Mouse (Mus musculus) intestine, embryonic 16.5 days (tissue): ENCODE measurements around the gene Mtg1. TPM values are rescaled to one million over a fixed set of nuclear protein-coding genes. Genes with fewer than 3 reads are reported as not detected.

Experiments used
- ATAC-seq: fragments of 200-750 bp; cut with Nextera tagmentation; 2 replicates; pipeline ENCODE4 v1.8.0; 2017; ENCODE audit warnings: moderate TSS enrichment, moderate library complexity
- H3K27ac ChIP-seq: fragments of 300-500 bp; sonication (generic); 2 replicates; pipeline ENCODE4 v1.5.1; 2014; ENCODE audit warnings: mild to moderate bottlenecking, low read length
- H3K27me3 ChIP-seq: fragments of 300-500 bp; sonication (generic); replicated peaks from 2 replicates; pipeline ENCODE4 v1.6.1; 2014; ENCODE audit warnings: low read length, control low read depth, mixed read lengths; ENCODE audit not compliant: control insufficient read depth, insufficient read depth
- H3K36me3 ChIP-seq: fragments of 300-500 bp; sonication (generic); 2 replicates; pipeline ENCODE4 v1.6.1; 2014; ENCODE audit warnings: low read length, control low read depth; ENCODE audit not compliant: control insufficient read depth, insufficient read depth
- H3K4me1 ChIP-seq: fragments of 300-500 bp; sonication (generic); 2 replicates; pipeline ENCODE4 v1.6.1; 2014; ENCODE audit warnings: low read length, control low read depth, mixed read lengths; ENCODE audit not compliant: control insufficient read depth, insufficient read depth
- H3K4me2 ChIP-seq: fragments of 300-500 bp; sonication (generic); 2 replicates; pipeline ENCODE4 v1.6.1; 2014; ENCODE audit warnings: low read depth, low read length, control low read depth
- H3K4me3 ChIP-seq: fragments of 300-500 bp; sonication (generic); 2 replicates; pipeline ENCODE4 v1.5.1; 2014; ENCODE audit warnings: mild to moderate bottlenecking, low read length
- H3K9ac ChIP-seq: fragments of 300-500 bp; sonication (generic); 2 replicates; pipeline ENCODE4 v1.6.1; 2014; ENCODE audit warnings: low read depth, low read length
- H3K9me3 ChIP-seq: fragments of 300-500 bp; sonication (generic); 2 replicates; pipeline ENCODE4 v1.6.1; 2016; ENCODE audit warnings: low read length, control low read depth; ENCODE audit not compliant: control insufficient read depth
- WGBS: fragments of 180-500 bp; shearing (Covaris S2); extraction: QIAGEN DNeasy Blood & Tissue Kit; methylation state at CpG from one replicate; pipeline ENCODE4 v1.1.7; 2014; 5-methylcytosine and 5-hydroxymethylcytosine counted together
- polyA plus RNA-seq: library from polyadenylated mRNA; unstranded; fragments of >200 nt; fragmentation: Nextera tagmentation; extraction: Ambion mirVana; gene quantifications from 2 replicates; pipeline ENCODE4 v1.2.1, GENCODE M21; 2015

Gene Mtg1
- polyA plus RNA-seq, 1 experiment from 2014 or later, result 31.1 TPM

DNA sequence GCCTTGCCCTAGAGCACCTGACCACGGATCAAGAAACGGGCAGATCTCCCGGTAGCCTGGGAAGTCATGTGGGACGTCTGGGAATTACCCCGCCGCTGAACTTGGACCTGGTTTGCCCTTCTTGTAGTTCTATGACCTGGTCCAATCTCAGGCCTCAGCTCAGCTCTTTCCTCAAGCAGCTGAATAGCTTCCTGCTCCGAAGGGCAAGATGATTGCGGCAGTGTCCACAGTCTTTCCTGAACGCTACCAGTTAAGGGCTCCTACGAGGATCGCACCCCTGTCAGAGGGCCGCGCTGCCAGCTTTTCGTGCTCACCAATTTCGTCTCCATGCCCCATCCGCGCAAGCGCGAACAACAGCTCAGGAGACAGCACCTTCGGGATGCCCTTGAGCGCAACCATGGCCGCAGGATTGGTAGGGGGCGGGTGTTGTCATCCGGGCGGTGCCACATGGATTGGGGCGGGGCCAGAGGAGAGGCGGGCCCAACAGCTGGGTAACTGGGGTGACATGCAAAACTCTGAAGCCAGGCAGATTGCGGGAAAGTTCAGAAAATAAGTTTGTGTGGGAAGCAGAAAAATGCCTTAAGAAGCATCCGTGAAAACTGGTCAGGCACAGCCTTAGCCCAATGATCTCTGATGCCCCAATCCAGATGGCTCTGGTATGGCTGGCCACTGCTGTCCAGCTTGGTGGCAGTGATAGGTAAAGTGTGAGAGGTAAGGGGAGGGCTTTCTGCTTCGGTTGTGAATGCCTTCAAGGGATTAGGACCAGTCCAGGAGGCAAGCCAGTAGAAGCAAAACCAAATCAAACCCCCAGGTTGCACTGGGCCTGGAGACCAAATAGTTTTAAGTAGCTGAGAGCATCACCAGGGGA is 35.1 kb upstream of the Mtg1 start, which contains the start of gene Fuom:
Gene Fuom, minus strand, starts transcription at position 449 of the 868 bp plus-strand sequence.
- H3K27me3 ChIP-seq, result no peaks in the 10 kb centered on the region
- H3K4me3 ChIP-seq, result peak within 1 kb of the TSS; percentile 56
- WGBS, result 1% methylated on average over 30 of the region's 30 CpGs
- ATAC-seq, result peak; percentile 96
- peak within 1 kb of the TSS; percentile 75 for H3K9ac ChIP-seq
- H3K27ac ChIP-seq, result peak within 1 kb of the TSS; percentile 90
- H3K36me3 ChIP-seq, result no peaks in the 10 kb centered on the region
- no peaks in the 10 kb centered on the region for H3K9me3 ChIP-seq
- peaks cover 8% of the 10 kb centered on the region; the same call in 1 of the 2 replicates for H3K4me1 ChIP-seq
- peak within 1 kb of the TSS; percentile 83 for H3K4me2 ChIP-seq

DNA sequence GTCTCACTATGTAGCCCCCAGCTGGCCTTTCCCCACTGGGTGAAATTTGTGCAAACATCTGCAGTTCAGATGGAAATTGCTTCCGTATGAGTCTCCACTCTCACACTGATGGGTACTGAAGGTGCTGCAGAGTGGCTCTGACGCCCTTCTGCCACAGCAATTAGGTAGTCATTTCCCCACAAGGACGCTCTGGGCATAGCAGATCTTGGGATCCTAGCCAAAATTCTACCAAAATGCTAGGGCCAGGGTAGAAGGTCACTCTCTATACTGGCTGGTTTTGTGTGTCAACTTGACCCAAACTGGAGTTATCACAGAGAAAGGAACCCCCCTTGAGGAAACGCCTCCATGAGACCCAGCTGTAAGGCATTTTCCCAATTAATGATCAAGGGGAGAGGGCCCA is 33.4 kb upstream of the Mtg1 start:
- ATAC-seq, result no peak
- WGBS, result 70% methylated on average over 4 of the region's 4 CpGs

DNA sequence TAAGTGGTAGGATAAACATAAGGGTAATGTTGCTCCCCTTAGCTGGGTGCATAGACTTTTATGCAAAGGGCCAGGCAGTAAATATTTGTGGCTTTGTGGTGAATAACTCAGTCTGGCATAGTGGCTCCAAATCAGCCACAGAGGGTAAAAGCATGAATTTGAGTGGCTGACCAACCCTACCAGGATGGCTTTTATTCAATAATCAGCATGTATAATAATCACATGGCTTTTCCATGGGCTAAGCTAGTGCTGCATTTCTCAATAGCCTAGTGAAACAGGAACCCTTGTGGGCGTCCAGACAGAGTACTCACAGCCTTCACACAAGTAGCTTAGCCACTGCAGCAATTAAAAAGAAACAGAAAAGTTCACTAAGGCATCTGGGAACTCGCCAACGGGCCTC is 25.4 kb upstream of the Mtg1 start:
- WGBS, result 70% methylated on average over 3 of the region's 3 CpGs
- Histone ChIP-seq H3K9me3 (no peaks in the 10 kb centered on the region), H3K9ac (no peak overlapping the region), H3K4me3 (no peak overlapping the region), H3K36me3 (peaks cover 30% of the 10 kb centered on the region), H3K27ac (no peak overlapping the region), H3K4me1 (no peaks in the 10 kb centered on the region), H3K4me2 (no peak overlapping the region), H3K27me3 (no peaks in the 10 kb centered on the region)
- ATAC-seq, result no peak

More for the DNA sequence above, 33.4 kb upstream of the Mtg1 start:
- H3K27me3 ChIP-seq, result no peaks in the 10 kb centered on the region
- H3K9ac ChIP-seq, result no peak overlapping the region
- H3K4me3 ChIP-seq, result no peak overlapping the region
- no peak overlapping the region for H3K27ac ChIP-seq
- H3K9me3 ChIP-seq, result no peaks in the 10 kb centered on the region
- peaks cover 4% of the 10 kb centered on the region; the same call in 1 of the 2 replicates for H3K36me3 ChIP-seq
- H3K4me1 ChIP-seq, result peaks cover 8% of the 10 kb centered on the region; the same call in 1 of the 2 replicates
- no peak overlapping the region for H3K4me2 ChIP-seq

DNA sequence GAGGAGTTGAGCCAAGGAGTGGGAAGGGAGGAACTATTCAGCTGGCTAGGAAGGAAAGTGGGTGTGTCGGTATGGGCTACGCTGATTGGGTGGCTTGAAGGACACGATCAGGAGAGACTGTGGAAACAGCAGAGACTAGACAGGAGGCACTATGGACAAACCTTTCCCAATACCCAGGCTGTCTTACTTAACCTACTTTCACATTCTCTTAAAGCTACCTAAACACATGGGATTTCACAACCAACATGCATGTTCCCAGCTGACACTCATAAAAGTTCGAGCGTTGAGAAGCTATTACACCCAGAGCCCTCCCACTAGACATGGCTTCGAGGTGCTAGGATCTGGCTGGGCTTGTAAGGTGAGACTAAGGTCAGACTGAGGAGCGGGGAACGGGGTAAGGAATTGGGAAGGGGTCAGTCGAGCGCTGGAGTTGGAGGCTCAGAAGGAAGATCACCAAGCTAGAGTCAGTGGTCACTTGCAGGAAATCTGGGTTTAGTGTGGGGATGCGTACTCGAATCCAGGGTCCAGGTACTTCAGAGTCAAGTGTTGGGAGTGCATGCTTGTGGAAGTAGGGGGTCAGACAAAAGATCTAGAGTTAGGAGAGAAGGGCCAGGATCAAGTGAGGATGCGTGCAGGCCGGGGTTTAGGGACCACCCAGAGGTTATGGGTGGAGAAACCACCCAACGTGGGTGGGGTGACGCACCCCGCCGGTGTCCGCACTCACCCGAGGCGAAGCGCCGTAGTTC is 21.6 kb upstream of the Mtg1 start, which contains the start of gene Paox:
Gene Paox, plus strand, starts transcription at position 217 of the 746 bp plus-strand sequence.
- Histone ChIP-seq H3K27ac (peak within 1 kb of the TSS; percentile 92), H3K9me3 (no peaks in the 10 kb centered on the region), H3K4me1 (no peaks in the 10 kb centered on the region), H3K27me3 (no peaks in the 10 kb centered on the region), H3K4me3 (peak within 1 kb of the TSS; percentile 84), H3K9ac (peak within 1 kb of the TSS; percentile 89), H3K36me3 (peaks cover 14% of the 10 kb centered on the region), H3K4me2 (peak within 1 kb of the TSS; percentile 87)
- peak; percentile 89 for ATAC-seq
- WGBS, result 1% methylated on average over 23 of the region's 23 CpGs

DNA sequence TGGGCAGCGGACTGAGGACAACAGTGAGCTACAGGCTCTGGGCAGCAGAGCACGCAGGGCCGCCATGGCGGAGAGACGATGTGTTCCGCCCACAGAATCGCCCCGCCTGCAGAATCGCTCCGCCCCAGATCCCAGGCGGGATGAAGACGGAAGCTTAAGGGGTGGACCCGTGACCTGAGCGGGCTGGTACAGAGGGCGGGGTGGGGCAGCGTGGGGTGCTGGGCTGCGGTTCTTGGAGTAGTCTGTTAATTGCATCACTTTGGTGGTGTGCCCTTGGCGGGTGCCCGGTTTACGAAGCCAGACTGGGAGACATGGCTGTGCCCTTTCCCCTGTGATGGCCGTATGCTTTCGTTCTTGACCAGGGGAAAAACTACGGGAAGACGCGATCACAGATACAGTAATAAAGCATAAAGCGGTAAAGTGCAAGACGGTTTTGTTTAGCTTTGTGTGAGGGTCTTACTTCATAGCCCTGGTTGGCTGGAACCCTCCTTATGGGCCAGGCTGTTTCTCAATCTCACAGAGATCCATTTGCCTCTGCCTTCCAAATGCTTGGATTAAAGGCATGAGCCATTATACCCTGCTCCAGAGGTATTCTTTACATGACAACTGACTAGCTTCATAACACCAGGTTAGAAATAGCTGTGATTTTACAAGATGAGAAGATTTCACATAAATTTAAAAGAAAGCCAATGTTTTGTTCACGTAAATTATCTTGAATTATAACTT is 20.9 kb upstream of the Mtg1 start, which contains the start of gene Echs1:
Gene Echs1, minus strand, starts transcription at position 148 of the 726 bp plus-strand sequence.
- Histone ChIP-seq H3K36me3 (peaks cover 9% of the 10 kb centered on the region; the same call in 1 of the 2 replicates), H3K27ac (peak within 1 kb of the TSS; percentile 92), H3K4me3 (peak within 1 kb of the TSS; percentile 84), H3K27me3 (no peaks in the 10 kb centered on the region), H3K9me3 (no peaks in the 10 kb centered on the region), H3K9ac (peak within 1 kb of the TSS; percentile 89), H3K4me2 (peak within 1 kb of the TSS; percentile 87), H3K4me1 (no peaks in the 10 kb centered on the region; the same call in 1 of the 2 replicates)
- ATAC-seq, result peak; percentile 95
- WGBS, result 4% methylated on average over 28 of the region's 28 CpGs

DNA sequence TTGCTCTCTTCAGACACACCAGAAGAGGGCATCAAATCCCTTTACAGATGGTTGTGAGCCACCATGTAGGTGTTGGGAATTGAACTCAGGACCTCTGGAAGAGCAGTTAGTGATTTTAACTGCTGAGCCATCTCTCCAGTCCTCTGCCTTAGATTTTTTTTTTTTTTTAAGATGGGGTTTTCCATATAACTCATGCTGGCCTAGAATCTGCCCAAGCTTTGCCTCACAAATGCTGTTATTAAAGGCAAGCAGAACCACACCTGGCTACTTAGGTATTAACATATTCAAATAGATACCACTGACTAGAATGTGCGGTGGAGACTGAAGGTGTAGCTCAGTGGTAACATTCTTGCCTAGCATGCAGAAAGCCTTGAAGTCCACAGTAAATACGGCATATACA is 16.9 kb upstream of the Mtg1 start:
- no peak overlapping the region for H3K9ac ChIP-seq
- no peak overlapping the region for H3K4me2 ChIP-seq
- 92% methylated on average over 2 of the region's 2 CpGs for WGBS

DNA sequence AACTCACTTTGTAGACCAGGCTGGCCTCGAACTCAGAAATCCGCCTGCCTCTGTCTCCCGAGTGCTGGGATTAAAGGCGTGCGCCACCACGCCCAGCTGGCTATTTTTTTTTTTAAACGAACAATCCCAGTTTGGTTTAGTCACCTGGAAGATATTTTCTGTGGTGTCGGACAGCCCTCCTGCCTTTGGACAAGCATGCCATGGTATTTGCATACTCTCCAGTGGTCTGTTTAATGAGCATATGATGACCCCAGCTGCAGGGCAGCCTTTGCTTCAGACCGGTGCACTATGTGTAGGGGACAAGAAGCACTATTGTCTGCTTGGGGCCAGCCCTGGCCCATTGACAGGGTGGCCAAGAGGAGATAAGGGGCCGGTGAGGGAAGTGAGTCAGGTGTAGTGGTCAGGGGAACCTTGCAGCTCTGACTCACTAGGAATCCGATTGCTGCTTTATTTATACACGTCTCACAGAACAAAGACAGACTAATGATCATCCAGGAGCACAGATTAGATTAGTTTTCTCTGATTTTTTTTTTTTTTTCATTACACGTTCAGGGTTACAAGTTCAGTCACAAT is 15.9 kb upstream of the Mtg1 start:
- H3K9me3 ChIP-seq, result no peaks in the 10 kb centered on the region
- H3K4me1 ChIP-seq, result peaks cover 5% of the 10 kb centered on the region
- H3K27me3 ChIP-seq, result no peaks in the 10 kb centered on the region
- no peak overlapping the region for H3K4me2 ChIP-seq
- 64% methylated on average over 13 of the region's 13 CpGs for WGBS
- no peaks in the 10 kb centered on the region for H3K36me3 ChIP-seq
- H3K4me3 ChIP-seq, result no peak overlapping the region
- ATAC-seq, result no peak
- H3K27ac ChIP-seq, result peak overlapping the region; percentile 26; the same call in 1 of the 2 replicates
- H3K9ac ChIP-seq, result no peak overlapping the region

More for the DNA sequence above, 16.9 kb upstream of the Mtg1 start:
- H3K27me3 ChIP-seq, result no peaks in the 10 kb centered on the region
- H3K4me1 ChIP-seq, result peaks cover 2% of the 10 kb centered on the region; the same call in 1 of the 2 replicates
- H3K4me3 ChIP-seq, result no peak overlapping the region
- no peaks in the 10 kb centered on the region for H3K36me3 ChIP-seq
- no peaks in the 10 kb centered on the region for H3K9me3 ChIP-seq
- no peak for ATAC-seq
- H3K27ac ChIP-seq, result no peak overlapping the region

DNA sequence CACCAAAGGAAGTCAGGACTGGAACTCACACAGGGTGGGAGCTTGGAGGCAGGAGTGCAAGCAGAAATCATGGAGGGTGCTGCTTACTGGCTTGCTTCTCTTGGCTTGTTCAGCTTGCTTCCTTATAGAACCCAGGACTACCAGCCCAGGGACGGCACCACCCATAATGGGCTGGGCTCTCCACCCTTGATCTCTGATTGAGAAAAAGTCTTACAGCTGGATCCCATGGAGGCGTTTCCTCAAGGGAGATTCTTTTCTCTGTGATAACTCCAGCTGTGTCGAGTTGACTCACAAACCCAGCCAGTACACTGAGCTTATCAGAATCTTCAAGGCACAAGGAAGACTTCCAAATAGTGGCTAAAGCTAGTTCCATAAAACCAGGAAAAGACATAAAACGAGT is 14.6 kb upstream of the Mtg1 start:
- Histone ChIP-seq H3K27ac (peak overlapping the region; percentile 50), H3K9me3 (no peaks in the 10 kb centered on the region), H3K4me1 (peaks cover 5% of the 10 kb centered on the region), H3K27me3 (no peaks in the 10 kb centered on the region), H3K4me3 (no peak overlapping the region), H3K36me3 (no peaks in the 10 kb centered on the region), H3K9ac (no peak overlapping the region), H3K4me2 (no peak overlapping the region)
- WGBS, result 27% methylated on average over 4 of the region's 4 CpGs
- ATAC-seq, result peak; percentile 39
